Mouse (Mus musculus) kidney, postnatal 0 days (tissue): ENCODE results near the gene Sumf1. TPM values are rescaled to one million over a fixed set of nuclear protein-coding genes. Genes with fewer than 3 reads are reported as not detected.
A peak's percentile ranks its signal among the peaks of the same experiment; 100 is the strongest.

Source experiments
- ATAC-seq: fragments of 200-750 bp; cut with Nextera tagmentation; replicated peaks from 2 replicates; pipeline ENCODE4 v1.8.0; 2017; ENCODE audit warnings: low read depth, moderate number of reproducible peaks, moderate TSS enrichment, moderate library complexity; ENCODE audit not compliant: low FRiP score
- DNase-seq: peaks from one replicate; pipeline ENCODE4 v3.0.0-alpha.2; 2016; ENCODE audit warnings: low spot score
- H3K27ac ChIP-seq: fragments of 300-500 bp; sonication (generic); 2 replicates; pipeline ENCODE4 v1.5.1; 2014; ENCODE audit warnings: mild to moderate bottlenecking
- H3K27me3 ChIP-seq: fragments of 300-500 bp; sonication (generic); 2 replicates; pipeline ENCODE4 v1.6.1; 2014; ENCODE audit warnings: low read length, mixed read lengths; ENCODE audit not compliant: insufficient read depth
- H3K36me3 ChIP-seq: fragments of 300-500 bp; sonication (generic); 2 replicates; pipeline ENCODE4 v1.6.1; 2014; ENCODE audit warnings: low read length, mixed read lengths; ENCODE audit not compliant: insufficient read depth
- H3K4me1 ChIP-seq: fragments of 300-500 bp; sonication (generic); replicated peaks from 2 replicates; pipeline ENCODE4 v1.6.1; 2014; ENCODE audit warnings: antibody characterized with exemption, low read length, mixed read lengths; ENCODE audit not compliant: insufficient read depth
- H3K4me2 ChIP-seq: fragments of 300-500 bp; sonication (generic); 2 replicates; pipeline ENCODE4 v1.6.1; 2014; ENCODE audit warnings: mild to moderate bottlenecking, low read length, moderate library complexity, mixed read lengths
- H3K4me3 ChIP-seq: fragments of 300-500 bp; sonication (generic); replicated peaks from 2 replicates; pipeline ENCODE4 v1.5.1; 2014; ENCODE audit warnings: low read depth, low read length
- H3K9ac ChIP-seq: fragments of 300-500 bp; sonication (generic); 2 replicates; pipeline ENCODE4 v1.6.1; 2014; ENCODE audit warnings: low read depth, low read length
- H3K9me3 ChIP-seq: fragments of 300-500 bp; sonication (generic); replicated peaks from 2 replicates; pipeline ENCODE4 v1.6.1; 2016; ENCODE audit warnings: low read length, inconsistent platforms, mixed read lengths
- CTCF ChIP-seq: IDR thresholded peaks from 2 replicates; pipeline ENCODE4 v1.5.1; 2016; ENCODE audit warnings: antibody characterized with exemption, low read depth, mild to moderate bottlenecking, moderate library complexity
- WGBS: fragments of 180-500 bp; shearing (Covaris S2); extraction: QIAGEN DNeasy Blood & Tissue Kit; methylation state at CpG from one replicate; pipeline ENCODE4 v1.1.7; 2014; 5-methylcytosine and 5-hydroxymethylcytosine counted together
- polyA plus RNA-seq: library from polyadenylated mRNA; unstranded; fragments of >200 nt; fragmentation: Nextera tagmentation; extraction: Ambion mirVana; gene quantifications from 2 replicates; pipeline ENCODE4 v1.2.1, GENCODE M21; 2015

Sumf1 gene
- polyA plus RNA-seq, 1 experiment from 2014 or later, result 34.0 TPM

DNA sequence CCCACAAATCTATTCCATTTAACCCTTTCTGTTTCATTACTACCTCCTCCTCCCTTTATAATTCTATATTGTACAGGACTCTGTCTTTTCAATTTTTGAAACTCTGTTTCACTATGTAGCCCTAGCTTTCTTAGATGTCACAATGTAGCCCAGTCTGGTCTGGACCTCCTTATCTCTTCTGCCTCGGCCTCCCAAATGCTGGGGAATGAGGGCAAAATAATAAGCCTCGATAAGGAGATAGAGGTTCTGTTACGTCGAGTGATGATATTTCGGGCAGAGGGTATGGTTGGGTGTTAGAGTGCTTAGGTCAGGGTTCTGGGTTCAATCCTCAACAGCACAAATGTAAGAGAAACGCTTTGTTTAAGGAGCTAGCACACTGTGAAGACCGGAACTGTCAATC, 11.3 kb upstream of the Sumf1 start:
- TF ChIP-seq CTCF, result no peak
- H3K9ac ChIP-seq, result no peak overlapping the region
- no peaks in the 10 kb centered on the region for H3K27me3 ChIP-seq
- no peaks in the 10 kb centered on the region for H3K36me3 ChIP-seq
- H3K27ac ChIP-seq, result no peak overlapping the region
- H3K4me1 ChIP-seq, result no peaks in the 10 kb centered on the region
- DNase-seq (no peak), ATAC-seq (no peak)
- 75% methylated on average over 7 of the region's 7 CpGs for WGBS
- no peak overlapping the region for H3K4me2 ChIP-seq
- no peak overlapping the region for H3K4me3 ChIP-seq
- H3K9me3 ChIP-seq, result no peaks in the 10 kb centered on the region

DNA sequence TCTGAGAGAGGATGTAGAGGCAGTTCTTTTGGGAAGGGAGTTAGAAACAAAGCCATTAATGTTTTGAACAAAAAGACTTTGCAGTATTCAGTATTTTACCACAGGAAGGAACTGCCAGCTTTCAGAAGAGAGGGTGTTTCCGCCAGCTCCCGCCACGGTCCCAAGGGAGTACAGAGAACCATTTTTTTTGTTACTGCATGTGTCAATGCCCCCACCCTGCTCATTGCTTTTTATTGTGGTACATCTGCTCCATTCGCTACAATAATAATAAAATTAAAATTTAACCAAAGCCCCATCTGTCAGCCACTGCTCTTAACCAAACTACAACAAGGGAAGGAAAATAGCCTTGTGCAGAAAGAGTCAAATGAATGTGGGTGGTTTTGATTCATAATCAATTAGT, 7.2 kb upstream of the Sumf1 start:
- H3K27ac ChIP-seq, result no peak overlapping the region
- H3K36me3 ChIP-seq, result no peaks in the 10 kb centered on the region
- H3K4me1 ChIP-seq, result no peaks in the 10 kb centered on the region
- H3K9me3 ChIP-seq, result no peaks in the 10 kb centered on the region
- H3K9ac ChIP-seq, result no peak overlapping the region
- TF ChIP-seq CTCF, result no peak
- H3K4me2 ChIP-seq, result no peak overlapping the region
- no peak overlapping the region for H3K4me3 ChIP-seq
- DNase-seq (no peak), ATAC-seq (no peak)
- no peaks in the 10 kb centered on the region for H3K27me3 ChIP-seq
- 58% methylated on average over 4 of the region's 4 CpGs for WGBS

DNA sequence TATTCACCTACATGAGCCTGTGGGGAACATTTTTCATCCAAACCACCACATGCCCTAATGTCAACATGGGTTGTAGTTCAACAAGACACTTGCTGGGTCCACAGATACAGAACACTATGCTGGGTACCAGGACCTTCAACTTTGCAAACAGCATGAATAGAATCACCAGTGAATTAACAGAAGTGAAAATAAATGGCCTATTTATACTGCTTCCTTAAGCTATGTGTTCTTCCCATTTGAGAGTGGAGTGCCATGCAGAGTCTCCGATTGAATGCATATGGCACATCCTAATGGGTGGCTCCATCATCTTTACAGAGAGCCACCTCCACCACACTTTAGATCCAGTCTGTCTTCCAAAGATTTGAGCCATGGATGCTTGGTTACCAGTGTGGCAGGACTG, 5.3 kb upstream of the Sumf1 start:
- DNase-seq (no peak), ATAC-seq (no peak)
- H3K36me3 ChIP-seq, result no peaks in the 10 kb centered on the region
- TF ChIP-seq CTCF, result no peak
- no peak overlapping the region for H3K4me3 ChIP-seq
- no peak overlapping the region for H3K9ac ChIP-seq
- no peak overlapping the region for H3K4me2 ChIP-seq
- H3K9me3 ChIP-seq, result no peaks in the 10 kb centered on the region
- no peaks in the 10 kb centered on the region for H3K27me3 ChIP-seq
- H3K27ac ChIP-seq, result no peak overlapping the region
- H3K4me1 ChIP-seq, result no peaks in the 10 kb centered on the region
- WGBS, result 100% methylated on average over 1 of the region's 1 CpGs

DNA sequence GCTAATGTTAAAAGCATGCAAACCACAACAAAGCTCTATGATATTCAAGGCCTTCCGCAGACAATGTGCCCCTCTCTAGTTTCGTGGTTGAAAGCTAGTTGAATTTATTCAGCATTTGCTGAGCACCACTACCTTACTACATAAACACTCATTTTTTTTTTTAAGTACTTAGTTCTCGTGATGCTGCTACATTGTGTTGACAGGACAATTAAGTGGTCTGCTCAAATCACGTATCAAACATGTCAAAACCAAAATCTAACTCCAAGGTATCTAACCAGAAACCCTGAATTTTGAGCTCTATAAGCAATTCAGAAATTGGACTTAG, 265 bp upstream of the Sumf1 start:
- no peaks in the 10 kb centered on the region for H3K9me3 ChIP-seq
- H3K4me2 ChIP-seq, result peak overlapping the region; percentile 92
- ATAC-seq (no peak), DNase-seq (no peak)
- H3K36me3 ChIP-seq, result no peaks in the 10 kb centered on the region
- no peaks in the 10 kb centered on the region for H3K27me3 ChIP-seq
- TF ChIP-seq CTCF, result no peak
- H3K27ac ChIP-seq, result no peak overlapping the region
- H3K9ac ChIP-seq, result peak overlapping the region; percentile 82
- peak overlapping the region; percentile 84 for H3K4me3 ChIP-seq
- 16% methylated on average over 4 of the region's 4 CpGs for WGBS
- H3K4me1 ChIP-seq, result peaks cover 9% of the 10 kb centered on the region

DNA sequence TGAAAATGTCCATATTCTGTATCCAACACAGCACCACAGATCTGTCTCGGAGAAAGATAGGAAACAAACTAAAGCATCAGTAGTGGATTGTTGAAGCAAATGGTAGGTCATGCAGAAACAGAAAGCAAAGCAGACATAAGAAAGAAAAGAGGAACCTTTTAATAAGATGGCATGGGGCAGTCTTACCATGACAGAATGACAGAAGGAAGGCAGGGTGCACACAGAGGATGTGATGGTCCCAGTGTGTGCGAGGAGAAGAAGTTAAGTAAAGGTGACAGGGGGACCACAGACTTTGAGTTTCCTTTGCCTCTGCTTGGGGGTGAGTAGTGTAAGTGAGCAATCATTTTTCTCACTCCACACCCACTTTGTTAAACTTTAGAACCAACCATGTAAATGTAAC, 6.3 kb downstream of the Sumf1 start:
- Histone ChIP-seq H3K4me1 (no peaks in the 10 kb centered on the region), H3K36me3 (0 out of 2 replicates have a peak, but pooled peaks cover 3% of the 10 kb centered on the region), H3K27me3 (no peaks in the 10 kb centered on the region), H3K9me3 (no peaks in the 10 kb centered on the region), H3K4me2 (no peak overlapping the region), H3K9ac (no peak overlapping the region), H3K27ac (no peak overlapping the region), H3K4me3 (no peak overlapping the region)
- DNase-seq, result no peak
- WGBS, result 94% methylated on average over 2 of the region's 2 CpGs
- no peak for ATAC-seq
- TF ChIP-seq CTCF, result no peak

DNA sequence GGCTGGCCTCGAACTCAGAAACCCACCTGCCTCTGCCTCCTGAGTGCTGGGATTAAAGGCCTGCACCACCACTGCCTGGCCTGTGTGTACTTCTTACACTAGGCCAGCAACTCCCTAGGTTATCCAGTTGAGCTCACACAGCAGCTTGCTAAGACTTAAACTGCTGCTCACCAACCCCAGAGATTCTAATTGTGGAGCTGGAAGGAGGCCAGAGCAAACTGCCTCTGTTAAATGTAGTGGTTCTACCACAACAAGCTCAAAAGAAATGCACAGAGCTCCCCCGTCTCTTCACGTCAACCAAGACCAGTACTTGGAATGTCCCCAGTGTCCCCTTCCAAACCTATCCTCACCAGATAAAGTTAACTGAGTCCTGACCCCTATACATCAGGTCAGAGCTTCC, 11.2 kb downstream of the Sumf1 start:
- no peak for ATAC-seq

DNA sequence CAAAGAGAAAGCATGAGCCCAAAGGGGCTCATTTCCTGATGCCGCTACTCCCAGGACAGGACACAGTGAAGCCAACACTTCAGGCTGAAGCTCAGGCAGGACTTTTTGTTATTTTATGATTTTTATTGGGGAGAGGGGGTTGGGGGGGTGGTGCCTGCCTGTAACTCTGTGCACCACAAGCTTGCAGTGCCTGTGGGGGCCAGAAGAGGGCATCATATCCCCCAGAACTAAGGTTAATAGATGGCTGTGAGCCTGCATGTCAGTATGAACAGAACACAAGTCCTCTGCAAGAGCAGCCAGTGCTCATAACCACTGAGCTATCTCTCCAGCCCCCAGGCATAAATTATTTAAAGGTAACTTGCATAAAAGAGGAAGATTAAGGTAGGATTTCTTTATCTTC, 13.2 kb downstream of the Sumf1 start:
- DNase-seq (no peak), ATAC-seq (no peak)
- Histone ChIP-seq H3K4me2 (no peak overlapping the region), H3K4me1 (no peaks in the 10 kb centered on the region), H3K27me3 (no peaks in the 10 kb centered on the region), H3K4me3 (no peak overlapping the region), H3K36me3 (0 out of 2 replicates have a peak, but pooled peaks cover 6% of the 10 kb centered on the region), H3K9me3 (no peaks in the 10 kb centered on the region), H3K9ac (no peak overlapping the region), H3K27ac (no peak overlapping the region)
- no peak for TF ChIP-seq CTCF
- WGBS, result 93% methylated on average over 1 of the region's 1 CpGs

More for the DNA sequence above, 11.2 kb downstream of the Sumf1 start:
- Histone ChIP-seq H3K36me3 (0 out of 2 replicates have a peak, but pooled peaks cover 6% of the 10 kb centered on the region), H3K9ac (no peak overlapping the region), H3K27ac (no peak overlapping the region), H3K27me3 (no peaks in the 10 kb centered on the region), H3K9me3 (no peaks in the 10 kb centered on the region), H3K4me2 (no peak overlapping the region), H3K4me1 (no peaks in the 10 kb centered on the region), H3K4me3 (no peak overlapping the region)
- no peak for TF ChIP-seq CTCF
- no peak for DNase-seq
- WGBS, result 86% methylated on average over 3 of the region's 3 CpGs
